ENCODE assay signal across 8 mouse cellular contexts in genomic region chr9:79716496-79716895, GRCm38 (mm10). TPM values are rescaled to one million over a fixed set of nuclear protein-coding genes. Genes with fewer than 3 reads are reported as not detected.
DNase-seq lines count a peak whose midpoint lies in the region; ATAC-seq and TF ChIP-seq lines count a peak whose summit lies in the region.

No protein-coding gene starts in this region.

- H3K4me2 ChIP-seq in heart, embryonic 14.5 days (ENCODE audit: low read length): peak overlapping the region; percentile 87
- peak overlapping the region; percentile 76 for H3K4me2 ChIP-seq in limb, embryonic 14.5 days (replicated peaks; ENCODE audit: low read depth, low read length, severe bottlenecking)

- peak overlapping the region in 1 of 2 experiments; percentile 57; a peak in 3 of 4 replicates for H3K4me3 ChIP-seq in heart, embryonic 14.5 days (ENCODE audit: control insufficient read depth in 1 of 2, insufficient read depth in 1 of 2, low read depth in 1 of 2, low read length in 2 of 2)
- peak overlapping the region; percentile 65 for H3K4me3 ChIP-seq in forebrain, embryonic 10.5 days
- H3K4me3 ChIP-seq in limb, embryonic 14.5 days (replicated peaks; ENCODE audit: low read length): peak overlapping the region; percentile 70

- no peaks in the 10 kb centered on the region for H3K9me3 ChIP-seq in heart, embryonic 14.5 days (ENCODE audit: control insufficient read depth, low read length)
- H3K9me3 ChIP-seq in forebrain, embryonic 10.5 days: no peaks in the 10 kb centered on the region
- H3K9me3 ChIP-seq in limb, embryonic 14.5 days (ENCODE audit: control insufficient read depth, low read length): no peaks in the 10 kb centered on the region

- H3K4me1 ChIP-seq in heart, embryonic 14.5 days (ENCODE audit: control insufficient read depth in 2 of 2, insufficient read depth in 2 of 2, low read length in 2 of 2): peaks cover 19 to 35% of the 10 kb centered on the region in 2 experiments
- H3K4me1 ChIP-seq in forebrain, embryonic 10.5 days: peaks cover 62% of the 10 kb centered on the region
- H3K4me1 ChIP-seq in limb, embryonic 14.5 days (ENCODE audit: control insufficient read depth, insufficient read depth, low read length): peaks cover 34% of the 10 kb centered on the region

- 34% methylated on average over 5 of the region's 5 CpGs for WGBS in heart, embryonic 14.5 days
- WGBS in forebrain, embryonic 10.5 days: 51% methylated on average over 5 of the region's 5 CpGs
- 21% methylated on average over 5 of the region's 5 CpGs for WGBS in limb, embryonic 14.5 days

- no peak for DNase-seq in heart, postnatal 4 days
- DNase-seq in NIH3T3 (ENCODE audit: low read depth): peak; percentile 10
- DNase-seq in forebrain, embryonic 10.5 days (ENCODE audit: extremely low spot score, low spot score): no peak
- no peak for DNase-seq in limb, embryonic 14.5 days (ENCODE audit: low spot score)
- no peak for DNase-seq in yolk sac, embryonic 10.5 days (ENCODE audit: low spot score)
- no peak for DNase-seq in left cerebral cortex, adult 8-10 months (ENCODE audit: low spot score in 2 of 2)
- DNase-seq in frontal cortex, postnatal 36 days (ENCODE audit: low spot score in 2 of 2): no peak

- H3K9ac ChIP-seq in heart, embryonic 14.5 days (ENCODE audit: low read length): peak overlapping the region; percentile 55
- peak overlapping the region; percentile 85 for H3K9ac ChIP-seq in limb, embryonic 14.5 days (ENCODE audit: low read depth, low read length, severe bottlenecking)

- H3K36me3 ChIP-seq in heart, embryonic 14.5 days (ENCODE audit: control insufficient read depth, insufficient read depth, low read length): no peaks in the 10 kb centered on the region
- H3K36me3 ChIP-seq in forebrain, embryonic 10.5 days (replicated peaks): no peaks in the 10 kb centered on the region
- peaks cover 3% of the 10 kb centered on the region; the same call in 1 of the 2 replicates for H3K36me3 ChIP-seq in limb, embryonic 14.5 days (ENCODE audit: control insufficient read depth, insufficient read depth, low read length)

- no peak for ATAC-seq in heart, embryonic 14.5 days (ENCODE audit: insufficient number of reproducible peaks, insufficient read depth, low FRiP score, low read depth)
- ATAC-seq in limb, embryonic 14.5 days (ENCODE audit: low FRiP score, low read depth): no peak

- peak overlapping the region in 1 of 2 experiments; percentile 50; a peak in 2 of 4 replicates for H3K27ac ChIP-seq in heart, embryonic 14.5 days (replicated peaks in 1 of 2; ENCODE audit: control insufficient read depth in 1 of 2, insufficient read depth in 1 of 2, low read depth in 2 of 2, low read length in 2 of 2)
- no peak overlapping the region for H3K27ac ChIP-seq in forebrain, embryonic 10.5 days
- peak overlapping the region; percentile 96 for H3K27ac ChIP-seq in limb, embryonic 14.5 days (replicated peaks; ENCODE audit: low read depth, low read length)

- H3K27me3 ChIP-seq in heart, embryonic 14.5 days (ENCODE audit: control insufficient read depth, insufficient read depth, low read length): peaks cover 15% of the 10 kb centered on the region
- H3K27me3 ChIP-seq in forebrain, embryonic 10.5 days (ENCODE audit: poor library complexity, severe bottlenecking): peaks cover 79% of the 10 kb centered on the region
- no peaks in the 10 kb centered on the region for H3K27me3 ChIP-seq in limb, embryonic 14.5 days (ENCODE audit: control insufficient read depth, insufficient read depth, low read length)

- TF ChIP-seq POLR2A in limb, embryonic 14.5 days (IDR thresholded peaks at IDR 0.05; ENCODE audit: borderline replicate concordance, extremely low read depth, insufficient read depth, insufficient read length): no peak

RNA-seq across cellular contexts. Expression of gene Col12a1, which starts 2.1 kb away (rescaled TPM):
- polyA plus RNA-seq in heart, embryonic 14.5 days (2014; fragmentation: Nextera tagmentation; extraction: Ambion mirVana): 16.8 and 18.4 TPM in 2 replicates
- 10 to 100 TPM; 17.6 to 20.2 TPM for total RNA-seq in heart, postnatal 4 days (2021)
- polyA plus RNA-seq in forebrain, embryonic 10.5 days (2016; fragmentation: Nextera tagmentation; extraction: Ambion mirVana): 6.7 and 7.4 TPM in 2 replicates
- polyA plus RNA-seq in limb, embryonic 14.5 days (2012; rRNA removed): 296 and 337 TPM in 2 replicates
- polyA plus RNA-seq in limb, embryonic 14.5 days (2014; fragmentation: Nextera tagmentation; extraction: Ambion mirVana): 259 and 270 TPM in 2 replicates
- 1 to 10 TPM; 5.3 to 9.6 (median 6.9) TPM for total RNA-seq in left cerebral cortex, adult 8-10 months (2022)

RNA-seq across cellular contexts. Expression of gene Cox7a2, which starts 43.2 kb away (rescaled TPM):
- 1,652 and 1,757 TPM in 2 replicates for polyA plus RNA-seq in heart, embryonic 14.5 days (2014; fragmentation: Nextera tagmentation; extraction: Ambion mirVana)
- 100 to 1,000 TPM; 924 to 968 TPM for total RNA-seq in heart, postnatal 4 days (2021)
- 626 and 635 TPM in 2 replicates for polyA plus RNA-seq in forebrain, embryonic 10.5 days (2016; fragmentation: Nextera tagmentation; extraction: Ambion mirVana)
- 329 and 399 TPM in 2 replicates for polyA plus RNA-seq in limb, embryonic 14.5 days (2012; rRNA removed)
- polyA plus RNA-seq in limb, embryonic 14.5 days (2014; fragmentation: Nextera tagmentation; extraction: Ambion mirVana): 591 and 630 TPM in 2 replicates
- 100 to 1,000 TPM; 327 to 361 (median 350) TPM for total RNA-seq in left cerebral cortex, adult 8-10 months (2022)

Comparison
In these comparisons a context has a peak if more than half of its experiments do, and no peak if none do; other contexts are left out.
1. RNA of gene Col12a1, which starts 2.1 kb away (polyA plus RNA-seq): 259 to 337 TPM in limb, embryonic 14.5 days; 16.8 to 18.4 TPM in heart, embryonic 14.5 days and 6.7 to 7.4 TPM in forebrain, embryonic 10.5 days; every median in the first group is over 10 times any median in the second.